Comparison of ENCODE assay signal across 9 mouse cellular contexts in the genomic region with DNA sequence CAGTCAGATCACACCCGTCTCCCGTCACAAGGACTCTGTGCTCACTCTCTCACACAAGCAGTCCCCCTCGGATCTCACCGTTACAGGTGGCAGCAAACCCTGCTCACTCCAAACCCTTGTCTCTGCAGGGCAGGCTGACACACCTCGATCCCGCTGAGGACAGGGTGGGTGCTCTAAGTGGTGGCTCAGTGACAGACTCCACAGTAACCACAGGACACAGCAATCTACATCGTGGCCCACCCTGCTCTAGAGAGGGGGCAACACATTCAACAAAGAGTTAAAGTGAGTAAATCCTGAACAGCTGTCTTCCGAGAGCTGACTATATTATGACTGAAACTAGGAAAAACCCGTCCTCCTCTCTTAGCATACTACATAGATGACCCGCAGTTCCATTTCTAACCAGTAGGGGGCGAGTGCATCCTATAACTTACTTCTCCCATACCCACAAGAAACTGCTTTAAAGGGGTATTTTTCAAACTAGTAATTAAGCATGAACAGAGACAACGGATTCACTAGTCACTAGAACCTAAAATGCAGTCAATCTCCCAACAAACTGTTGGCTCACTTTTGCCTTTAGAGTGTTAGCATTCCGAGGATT. TPM values are rescaled to one million over a fixed set of nuclear protein-coding genes. Genes with fewer than 3 reads are reported as not detected.
DNase-seq lines count a peak whose midpoint lies in the region; ATAC-seq and TF ChIP-seq lines count a peak whose summit lies in the region.
"Had no signal": no experiment of that assay in that cellular context is flagged by ENCODE, and none has a peak within 500 bp of the region (broad histone marks: within the 10 kb centered on the region; RNA-seq: fewer than 3 reads in every experiment).

No protein-coding gene starts in this region.

- no peaks in the 10 kb centered on the region for H3K27me3 ChIP-seq in heart, postnatal 0 days (ENCODE audit: control insufficient read depth, insufficient read depth, low read length)
- no peaks in the 10 kb centered on the region for H3K27me3 ChIP-seq in liver, embryonic 15.5 days
- H3K27me3 ChIP-seq in neural tube, embryonic 15.5 days (replicated peaks): no peaks in the 10 kb centered on the region

- H3K9me3 ChIP-seq in heart, postnatal 0 days (replicated peaks; ENCODE audit: control insufficient read depth, low read length): no peaks in the 10 kb centered on the region
- no peaks in the 10 kb centered on the region for H3K9me3 ChIP-seq in liver, embryonic 15.5 days (replicated peaks)
- no peaks in the 10 kb centered on the region for H3K9me3 ChIP-seq in neural tube, embryonic 15.5 days (replicated peaks)

- no peak overlapping the region for H3K27ac ChIP-seq in heart, postnatal 0 days (ENCODE audit: low read depth)
- H3K27ac ChIP-seq in liver, embryonic 15.5 days (replicated peaks): no peak overlapping the region
- H3K27ac ChIP-seq in neural tube, embryonic 15.5 days (replicated peaks): no peak overlapping the region

- no peak overlapping the region for H3K4me3 ChIP-seq in heart, postnatal 0 days (ENCODE audit: low read depth, low read length)
- no peak overlapping the region for H3K4me3 ChIP-seq in liver, embryonic 15.5 days (replicated peaks)
- H3K4me3 ChIP-seq in neural tube, embryonic 15.5 days (replicated peaks): no peak overlapping the region
- H3K4me3 ChIP-seq: erythroblast, embryonic 14.5 days had no signal

- WGBS in heart, postnatal 0 days: 45% methylated on average over 13 of the region's 13 CpGs
- 32% methylated on average over 13 of the region's 13 CpGs for WGBS in liver, embryonic 15.5 days (ENCODE audit: insufficient replicate concordance)
- WGBS in neural tube, embryonic 15.5 days: 45% methylated on average over 13 of the region's 13 CpGs

- no peak overlapping the region for H3K9ac ChIP-seq in heart, postnatal 0 days (replicated peaks; ENCODE audit: low read depth, low read length)
- H3K9ac ChIP-seq in liver, embryonic 15.5 days: no peak overlapping the region
- no peak overlapping the region for H3K9ac ChIP-seq in neural tube, embryonic 15.5 days (replicated peaks)

- H3K36me3 ChIP-seq in heart, postnatal 0 days (replicated peaks; ENCODE audit: control insufficient read depth, insufficient read depth, low read length): peaks cover 12% of the 10 kb centered on the region; the same call in 1 of the 2 replicates
- peaks cover 14% of the 10 kb centered on the region; the same call in 1 of the 2 replicates for H3K36me3 ChIP-seq in liver, embryonic 15.5 days (replicated peaks)
- peaks cover 35% of the 10 kb centered on the region for H3K36me3 ChIP-seq in neural tube, embryonic 15.5 days

- no peak for ATAC-seq in heart, postnatal 0 days (ENCODE audit: insufficient read depth, low read depth)
- ATAC-seq in liver, embryonic 15.5 days (ENCODE audit: insufficient read depth): peak; percentile 29; the same call in 1 of the 2 replicates
- ATAC-seq in neural tube, embryonic 15.5 days (ENCODE audit: low FRiP score): peak; percentile 45; the same call in 1 of the 2 replicates

- no peak overlapping the region for H3K4me2 ChIP-seq in heart, postnatal 0 days (ENCODE audit: low read depth, low read length)
- H3K4me2 ChIP-seq in liver, embryonic 15.5 days: no peak overlapping the region
- H3K4me2 ChIP-seq in neural tube, embryonic 15.5 days: no peak overlapping the region

- no peak for TF ChIP-seq EP300 in heart, postnatal 0 days (IDR thresholded peaks at IDR 0.05; ENCODE audit: low read depth)

- peak; percentile 87 for DNase-seq in CD4-positive, CD25-positive, alpha-beta regulatory T cell, adult 2 months (ENCODE audit: low read depth, low spot score)
- DNase-seq in adrenal gland, adult (ENCODE audit: inconsistent age in 2 of 2, low spot score in 1 of 2): peak; percentile 62 to 91
- peak; percentile 79 for DNase-seq in embryo, embryonic 11 days
- peak; percentile 56 for DNase-seq in heart, postnatal 0 days (ENCODE audit: low spot score)
- DNase-seq in kidney, postnatal 36 days: peak; percentile 85 to 92
- peak; percentile 50 to 78 for DNase-seq in thymus, postnatal 10 days (ENCODE audit: low spot score in 2 of 2)

- no peaks in the 10 kb centered on the region for H3K4me1 ChIP-seq in heart, postnatal 0 days (ENCODE audit: control insufficient read depth, insufficient read depth)
- 0 out of 2 replicates have a peak, but pooled peaks cover 4% of the 10 kb centered on the region for H3K4me1 ChIP-seq in liver, embryonic 15.5 days (replicated peaks)
- H3K4me1 ChIP-seq in neural tube, embryonic 15.5 days: peaks cover 10% of the 10 kb centered on the region

- peak; percentile 79 for TF ChIP-seq CTCF in heart, postnatal 0 days (IDR thresholded peaks at IDR 0.05; ENCODE audit: low read depth)

RNA-seq across cellular contexts. Expression of gene Ano10, which starts 46.7 kb away (rescaled TPM):
- total RNA-seq in heart, postnatal 0 days (2014; rRNA removed; ENCODE audit: low replicate concordance): 24.1 and 25.5 TPM in 2 replicates
- 21.0 and 21.3 TPM in 2 replicates for polyA plus RNA-seq in heart, postnatal 0 days (2015; fragmentation: Nextera tagmentation; extraction: Ambion mirVana)
- polyA plus RNA-seq in liver, embryonic 15.5 days (2015; fragmentation: Nextera tagmentation; extraction: Ambion mirVana): 13.7 and 16.5 TPM in 2 replicates
- 41.6 and 43.0 TPM in 2 replicates for polyA plus RNA-seq in neural tube, embryonic 15.5 days (2015; fragmentation: Nextera tagmentation; extraction: Ambion mirVana)
